Mouse (Mus musculus) thymus, adult 2 months (tissue): ENCODE measurements at regions not wholly inside any gene's neighbourhood (a gene's known extent, or its start where the extent isn't known, plus 50 kb on each side); places are given as distances from the start of the nearest gene placed in this dataset.

Experiments used
- CTCF ChIP-seq: fragments of 200-500 bp; IDR thresholded peaks from 2 replicates; pipeline ENCODE4 v1.5.1; 2012; ENCODE audit warnings: mild to moderate bottlenecking, control low read depth, low read length, moderate library complexity, borderline replicate concordance; ENCODE audit not compliant: control insufficient read depth, poor library complexity, insufficient read depth; ENCODE audit errors: extremely low read depth
- POLR2A ChIP-seq: fragments of 200-500 bp; IDR thresholded peaks from 2 replicates; pipeline ENCODE4 v1.6.1; 2012; ENCODE audit warnings: mild to moderate bottlenecking, low read length, control low read depth, moderate library complexity; ENCODE audit not compliant: control insufficient read depth, poor library complexity, insufficient read depth; ENCODE audit errors: extremely low read depth

GRCm38 (mm10) chr4:153082166-153082565 is 400.4 kb downstream of the Ajap1 start:
- TF ChIP-seq CTCF (no peak), POLR2A (no peak)
